Mouse (Mus musculus) cerebellum, adult 9-10 months (tissue): Measurements from ENCODE around the gene Lhpp.
A peak's percentile ranks its signal among the peaks of the same experiment; 100 is the strongest.

Source experiments
- DNase-seq: peaks from one replicate; pipeline ENCODE4 v3.0.0; 2022

The Lhpp gene

DNA sequence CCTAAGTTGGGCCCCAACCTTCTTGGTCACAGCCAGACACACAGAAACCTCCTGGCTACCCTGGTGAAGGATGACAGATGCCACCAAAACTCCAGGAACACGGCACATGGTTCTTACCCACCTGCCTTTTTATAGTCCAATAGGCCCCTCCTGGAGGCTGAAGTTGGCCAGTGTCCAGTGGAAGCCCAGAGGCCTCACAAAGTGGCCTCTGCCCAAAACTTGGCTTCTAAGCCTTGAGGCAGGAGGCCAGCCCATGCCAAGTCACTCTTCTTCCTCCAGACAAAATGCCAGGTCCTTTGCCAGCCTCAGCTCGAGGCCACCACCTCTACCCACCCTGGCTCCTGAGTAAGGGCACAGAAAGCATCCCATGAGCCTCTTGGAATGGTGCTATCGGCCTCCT, 72.5 kb downstream of the Lhpp start:
- peak; percentile 72 for DNase-seq

DNA sequence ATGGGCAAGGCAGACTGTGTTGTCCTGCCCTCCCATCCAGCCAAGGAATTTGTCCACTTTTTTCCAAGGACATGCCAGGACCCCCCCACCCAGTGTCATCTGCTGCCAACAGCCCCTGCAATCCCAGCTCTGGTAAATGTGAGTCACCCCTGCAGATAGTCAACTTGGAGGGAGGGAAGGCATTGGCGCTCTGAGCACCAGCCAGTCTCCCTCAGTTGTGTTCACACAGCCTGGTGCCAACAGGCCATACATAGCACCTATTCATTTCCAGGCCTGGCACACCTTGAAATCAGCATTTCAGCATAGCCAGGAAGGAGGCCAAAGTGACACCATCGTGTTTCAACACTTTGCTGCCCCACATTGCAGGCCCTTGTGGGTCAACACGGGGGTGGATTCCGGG, 73.5 kb downstream of the Lhpp start:
- DNase-seq, result peak; percentile 53

DNA sequence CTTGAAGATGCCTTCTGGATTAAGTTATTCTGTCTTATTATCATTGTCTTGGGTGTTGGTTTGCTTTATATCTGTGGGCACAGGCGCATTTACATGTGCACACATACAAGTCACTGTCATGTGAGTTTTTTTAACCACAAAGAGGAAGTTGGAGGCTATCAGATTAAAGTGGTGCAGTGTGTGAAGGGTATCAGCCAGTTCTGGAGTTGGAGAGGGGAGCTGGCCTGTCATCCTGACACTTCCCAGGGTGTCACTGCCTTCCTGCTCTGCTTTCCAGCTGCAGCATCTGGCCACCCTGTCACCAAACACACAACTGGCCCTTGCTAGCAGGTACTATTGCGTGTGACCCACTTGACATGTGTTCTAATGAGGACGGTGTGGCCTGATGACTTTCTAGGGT, 76.1 kb downstream of the Lhpp start:
- no peak for DNase-seq

DNA sequence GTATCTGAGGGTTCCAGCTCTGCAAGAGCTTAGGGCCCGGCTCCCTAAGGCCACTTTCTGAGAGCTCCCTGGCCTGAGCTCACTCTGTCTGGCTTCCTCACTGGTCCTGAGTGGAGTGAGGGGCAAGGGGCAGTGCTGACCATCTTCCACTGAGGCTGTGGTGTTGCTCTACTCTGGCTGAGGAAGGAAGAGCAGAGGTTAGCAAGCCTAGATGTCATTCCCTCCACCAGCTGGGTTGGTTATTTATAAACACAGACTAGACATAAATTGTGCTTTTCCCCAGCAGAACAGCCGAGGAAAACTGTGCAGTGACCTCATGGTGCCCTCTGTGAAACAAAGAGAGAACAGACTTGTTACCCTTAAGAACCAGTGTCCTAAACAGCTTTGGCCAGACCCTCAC, 77.5 kb downstream of the Lhpp start:
- no peak for DNase-seq

DNA sequence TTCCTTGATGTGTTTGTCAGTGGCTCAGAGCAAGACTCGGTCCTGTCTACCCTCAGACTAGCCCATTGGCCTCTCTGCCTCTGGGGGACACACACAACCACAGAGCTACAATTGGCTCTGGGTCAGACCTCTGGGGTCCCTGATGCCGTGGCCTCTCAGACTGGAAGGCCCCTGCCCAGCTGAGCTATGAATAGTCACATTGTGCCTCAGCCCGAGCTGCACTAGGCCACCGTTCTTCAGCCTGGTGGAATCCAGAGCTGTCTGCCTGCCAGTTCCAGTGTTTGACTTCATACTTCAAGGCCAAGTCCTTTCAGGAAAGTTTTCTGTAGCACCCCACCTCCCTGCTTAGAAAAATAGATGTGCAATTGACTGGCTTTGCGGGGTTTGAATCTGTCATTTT, 78.3 kb downstream of the Lhpp start:
- no peak for DNase-seq

DNA sequence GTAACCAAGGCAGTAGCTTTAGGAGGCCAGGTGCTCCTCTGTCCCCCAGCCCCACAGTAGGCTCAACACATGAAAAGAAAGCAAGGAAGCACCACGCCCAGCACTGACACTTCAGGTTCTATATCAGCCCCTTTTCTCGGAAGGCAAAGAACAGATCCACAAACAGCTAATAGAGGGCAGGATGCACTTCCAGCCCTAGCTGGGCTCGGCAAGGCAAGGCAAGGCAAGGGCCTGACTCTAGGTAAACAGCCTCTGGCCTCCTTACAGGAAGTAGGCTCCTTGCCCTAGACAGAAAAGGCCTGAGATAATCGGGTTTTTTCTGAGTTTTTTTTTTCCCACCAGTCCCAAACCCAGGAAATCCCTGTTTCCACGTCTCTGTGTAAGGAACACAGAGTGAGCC, 79.3 kb downstream of the Lhpp start:
- no peak for DNase-seq

DNA sequence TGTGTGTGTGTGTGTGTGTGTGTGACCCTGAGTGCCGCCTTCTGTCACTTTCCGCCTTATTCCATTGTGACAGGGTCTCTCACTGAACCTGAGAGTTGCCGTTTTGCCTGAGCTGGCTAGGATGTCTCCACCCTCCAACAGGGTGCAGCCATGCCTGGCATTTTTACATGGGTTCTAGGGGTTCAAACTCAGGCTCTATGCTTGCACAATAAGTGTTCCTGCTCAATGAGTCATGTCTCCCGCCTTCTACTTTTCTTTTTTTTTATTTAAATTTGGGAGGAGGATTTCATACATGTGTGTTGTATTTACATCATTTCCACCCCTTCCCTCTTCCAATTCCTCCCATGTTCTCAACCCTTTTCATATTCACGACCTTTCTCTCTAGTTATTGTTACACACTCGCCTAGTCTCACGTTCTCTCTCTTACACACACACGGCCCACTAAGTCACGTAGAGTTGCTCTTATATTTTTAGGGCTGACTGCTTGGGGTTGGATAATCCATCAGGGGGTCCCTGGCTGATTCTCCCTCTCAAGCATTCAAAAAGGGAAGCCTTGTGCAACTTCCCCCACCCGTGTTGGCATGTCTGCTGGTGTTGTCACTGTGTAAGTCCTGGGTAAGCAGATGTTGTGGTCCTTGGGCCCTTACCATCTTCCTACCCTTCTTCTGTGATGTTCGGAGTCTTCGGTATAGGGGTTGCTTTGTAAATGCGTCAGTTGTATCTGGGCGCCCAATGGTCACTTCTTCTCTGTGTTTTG, 80.5 kb downstream of the Lhpp start:
- DNase-seq, result no peak

DNA sequence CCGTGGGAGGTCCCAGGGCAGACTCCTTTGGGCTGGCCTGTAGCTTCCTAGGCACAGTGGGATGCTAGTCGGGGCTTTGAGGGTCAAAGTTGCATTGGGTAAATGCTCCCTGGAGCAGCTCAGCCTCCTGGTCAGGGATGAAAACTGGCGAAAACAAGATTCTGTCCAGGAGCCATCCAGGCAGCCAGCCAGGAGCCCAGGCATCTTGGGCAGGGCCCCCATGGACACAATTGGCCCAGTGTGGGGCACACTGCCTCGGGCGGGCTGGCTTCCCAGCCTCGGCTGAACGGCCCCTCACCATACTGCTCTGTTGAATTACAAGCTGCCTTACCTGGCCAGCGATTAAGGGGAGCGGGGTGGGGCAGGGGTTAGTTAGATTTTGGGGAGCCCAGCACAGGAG, 82.3 kb downstream of the Lhpp start:
- DNase-seq, result peak; percentile 56

DNA sequence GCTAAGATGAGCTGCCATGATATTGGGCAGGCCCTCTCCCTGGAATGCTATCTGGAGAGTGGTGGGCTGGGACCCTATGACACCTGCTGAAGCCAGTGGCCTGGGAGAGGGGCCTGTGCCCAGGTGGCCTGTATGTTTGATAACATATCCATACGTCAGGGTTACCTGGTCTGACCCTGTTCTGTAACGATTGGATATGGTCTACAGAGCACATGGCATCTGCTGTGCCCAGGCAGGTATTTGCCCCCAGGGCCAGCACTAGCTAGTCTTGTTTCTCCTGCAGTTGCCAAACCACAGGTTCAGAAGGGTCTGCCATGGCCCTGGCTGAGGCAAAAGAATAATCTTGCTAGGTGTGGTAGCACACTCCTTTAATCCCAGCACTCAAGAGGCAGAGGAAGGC, 83.1 kb downstream of the Lhpp start:
- DNase-seq, result no peak

DNA sequence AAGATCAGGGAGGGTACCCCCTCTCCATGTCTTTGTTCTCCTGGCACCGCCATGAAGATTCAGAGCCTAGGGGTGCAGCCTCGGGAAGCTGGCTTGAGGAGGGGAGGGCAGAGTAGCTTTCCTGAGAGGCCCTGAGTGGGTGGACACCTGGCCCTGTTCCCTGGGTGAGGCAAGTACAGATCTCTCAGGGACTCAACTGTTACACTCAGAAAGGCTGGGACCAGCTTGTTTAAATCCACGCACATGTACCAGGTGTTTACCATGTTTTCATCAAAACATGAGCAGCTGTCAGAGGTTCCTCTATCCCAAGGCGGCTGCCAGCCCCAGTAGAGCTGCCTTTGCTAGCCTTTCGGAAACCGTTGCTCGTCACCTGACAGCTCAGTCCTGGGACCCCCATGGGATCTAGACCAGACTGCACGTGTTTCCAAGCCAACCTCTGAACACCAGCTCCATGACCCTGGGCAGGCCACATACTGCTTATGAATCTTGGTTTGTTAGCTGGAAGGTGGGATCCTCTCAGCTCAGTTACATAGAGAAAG, 86.9 kb downstream of the Lhpp start:
- no peak for DNase-seq

DNA sequence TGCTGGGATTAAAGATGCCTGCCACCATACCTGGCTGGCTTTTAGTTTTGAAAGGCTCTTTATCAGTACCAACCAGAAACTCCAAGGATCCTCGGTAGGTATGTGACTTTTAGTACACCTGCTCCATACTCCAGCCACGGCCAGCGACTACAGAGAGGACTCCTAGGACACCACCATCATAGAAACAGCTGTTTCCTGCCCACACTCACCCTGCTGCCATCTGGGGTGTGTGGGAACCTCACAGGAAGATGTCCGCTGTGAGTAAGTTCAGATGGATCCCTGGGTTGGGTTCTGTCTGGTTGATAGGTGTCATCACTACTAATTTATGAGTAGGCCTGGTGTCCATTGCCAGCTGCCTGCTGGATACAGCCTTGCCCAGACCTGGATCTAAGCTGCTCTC, 88.3 kb downstream of the Lhpp start:
- DNase-seq, result no peak

DNA sequence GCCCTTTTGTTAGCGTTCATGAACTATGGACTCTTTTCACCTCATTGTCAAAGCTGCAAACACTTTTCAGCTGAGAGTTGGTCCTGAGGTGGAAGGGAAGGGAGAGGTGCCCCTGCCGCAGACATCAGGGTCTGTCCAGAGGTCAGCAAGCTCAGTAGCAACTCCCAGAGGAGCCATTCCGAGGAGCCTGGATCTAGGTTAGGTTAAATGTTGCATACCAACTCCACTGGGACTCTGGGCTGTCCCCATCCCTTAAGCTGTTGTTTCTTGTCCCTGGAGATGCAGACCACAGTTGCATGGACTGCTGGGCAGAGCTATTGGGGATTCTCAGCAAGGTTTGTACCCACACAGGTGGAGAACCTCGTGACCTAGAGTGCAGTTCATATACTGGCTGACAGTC, 88.7 kb downstream of the Lhpp start:
- DNase-seq, result no peak

DNA sequence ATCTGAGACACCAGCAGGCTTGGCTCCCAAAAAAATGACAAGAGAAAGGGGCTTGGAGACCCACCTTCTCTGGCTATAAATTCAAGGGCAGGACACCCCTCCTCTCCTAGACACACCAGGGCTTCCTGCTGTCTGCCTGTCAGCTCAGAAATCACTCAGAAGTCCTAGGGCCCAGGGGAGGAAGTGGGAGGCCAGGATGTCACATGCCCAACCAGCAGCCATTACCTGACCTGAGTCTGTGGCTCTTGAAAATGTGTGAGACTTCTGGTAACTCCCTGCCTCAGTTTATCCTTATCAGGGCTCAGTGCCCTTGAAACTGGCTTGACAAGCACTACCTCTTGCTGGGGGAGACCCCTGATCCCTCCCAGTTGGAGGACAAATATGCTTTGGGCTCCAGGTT, 89.2 kb downstream of the Lhpp start:
- DNase-seq, result no peak

DNA sequence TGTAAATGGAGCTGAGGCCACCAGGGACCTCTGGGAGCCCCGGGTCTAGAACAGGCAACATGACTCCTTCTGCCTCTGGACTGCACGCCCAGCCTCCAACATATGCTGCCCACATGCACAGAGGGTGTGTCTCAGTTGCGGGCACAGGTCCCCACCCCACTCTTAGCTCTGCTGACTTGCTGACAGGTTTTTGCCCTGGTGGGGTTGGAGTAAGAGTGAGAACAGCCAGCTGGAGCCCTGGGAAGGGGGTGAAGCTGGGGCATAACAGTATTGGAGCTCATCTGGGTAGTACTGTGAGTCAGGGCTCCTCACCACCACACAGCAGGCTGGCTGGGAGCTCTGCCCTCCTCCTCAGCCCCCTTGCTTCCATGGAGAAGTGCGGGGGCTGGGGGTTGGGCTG, 89.7 kb downstream of the Lhpp start:
- no peak for DNase-seq

DNA sequence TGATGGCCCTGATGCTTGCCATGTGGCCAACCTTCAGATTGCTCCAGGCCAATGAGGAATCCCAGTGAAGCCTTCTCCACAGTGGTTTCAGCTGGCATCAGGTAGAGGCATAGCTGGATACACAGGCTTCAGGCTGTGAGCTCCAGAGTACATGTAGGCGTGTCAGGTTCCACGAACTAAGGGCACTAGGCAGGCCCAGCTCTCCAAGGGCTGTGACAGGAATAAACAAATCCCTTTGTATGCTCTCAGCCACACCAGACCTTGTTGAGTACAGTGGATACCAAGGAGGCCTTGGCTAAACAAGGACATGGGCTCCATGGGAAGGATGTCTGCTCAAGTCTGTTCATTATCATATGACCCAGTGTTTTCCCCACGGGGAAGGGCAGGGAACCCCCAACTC, 91.0 kb downstream of the Lhpp start:
- no peak for DNase-seq

DNA sequence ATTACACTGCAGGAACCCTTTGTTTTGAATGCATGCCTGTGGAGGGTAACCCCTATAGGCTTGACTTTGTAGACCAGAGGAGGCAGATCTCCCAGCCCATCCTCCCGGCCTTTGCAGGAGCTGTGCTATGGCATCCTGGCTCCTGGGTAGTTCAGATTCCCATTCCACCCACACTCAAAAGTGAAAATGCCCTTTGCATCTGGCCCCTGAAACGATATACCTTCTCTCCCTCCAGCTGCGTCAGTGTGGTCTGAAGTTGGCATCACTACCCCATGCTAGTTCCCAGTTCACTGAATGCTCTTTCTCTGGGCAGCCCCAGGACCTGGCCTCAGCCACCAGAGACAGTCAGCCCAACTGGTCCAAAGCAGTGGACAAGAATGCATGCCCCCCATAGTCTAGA, 91.6 kb downstream of the Lhpp start:
- DNase-seq, result no peak

DNA sequence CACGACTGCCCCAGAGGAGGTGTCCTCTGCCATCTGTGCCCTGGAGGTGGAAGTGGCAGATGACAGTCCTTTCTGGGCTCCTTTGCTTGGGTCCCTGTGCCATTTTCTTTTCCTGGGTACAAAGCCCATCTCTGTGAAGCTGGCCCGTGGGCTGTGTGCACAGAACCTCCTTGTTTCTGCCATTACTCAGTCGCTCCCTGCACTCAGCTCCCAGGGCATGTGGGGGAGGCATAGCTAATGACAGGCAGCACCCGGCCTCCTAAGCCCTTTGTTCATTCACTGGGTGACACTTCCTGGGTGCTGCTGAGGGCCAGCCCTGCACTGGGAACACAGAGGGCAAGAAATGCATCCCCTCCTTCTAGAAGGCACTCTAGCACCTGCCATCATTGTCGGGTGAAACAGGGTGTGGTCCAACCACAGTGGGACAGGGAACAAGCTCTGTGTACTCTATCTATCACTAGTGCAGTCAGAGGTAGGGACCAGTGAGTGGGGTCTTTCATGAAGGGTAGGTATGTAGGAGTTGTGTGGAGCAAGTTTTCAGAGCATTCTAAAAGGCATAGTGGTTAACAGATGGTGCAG, 92.1 kb downstream of the Lhpp start:
- no peak for DNase-seq

DNA sequence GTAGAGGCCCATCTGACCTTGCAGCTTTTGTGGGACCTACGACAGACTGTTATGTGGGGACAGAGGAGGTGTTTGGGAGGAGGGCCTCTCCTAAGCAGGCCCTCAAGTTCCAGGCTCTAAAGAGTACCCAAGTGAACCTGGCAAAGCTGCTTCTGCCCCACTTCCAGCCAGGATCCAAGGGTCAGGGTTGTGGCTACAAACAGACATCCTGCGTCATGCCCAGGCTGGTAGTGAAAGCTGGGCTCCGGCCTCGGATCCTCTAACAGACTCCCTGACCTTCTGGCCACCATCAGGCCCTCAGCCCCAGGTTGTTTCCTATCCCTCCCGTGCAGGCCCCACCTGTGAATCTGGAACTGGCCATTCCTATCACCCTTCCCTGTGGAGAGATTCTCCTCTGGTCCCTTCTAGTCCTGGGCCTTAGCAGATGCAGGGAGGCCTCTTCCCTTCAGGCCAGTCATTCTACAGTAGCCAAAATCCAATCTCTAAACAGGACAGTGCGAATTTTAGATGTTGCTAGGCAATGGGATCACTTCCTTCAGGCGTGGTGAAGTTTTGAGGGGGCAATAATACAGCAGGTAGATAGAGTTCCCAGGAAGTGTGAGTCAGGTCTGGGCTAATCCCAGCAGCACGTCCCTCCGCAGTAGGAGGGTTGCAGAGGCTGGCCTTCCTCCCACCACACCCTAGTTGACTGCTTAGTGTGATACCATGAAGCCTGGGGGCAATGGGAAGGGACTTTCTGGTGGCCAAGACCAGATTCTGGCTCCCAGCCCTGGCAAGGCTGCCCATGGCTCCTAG, 93.3 kb downstream of the Lhpp start:
- DNase-seq, result no peak

DNA sequence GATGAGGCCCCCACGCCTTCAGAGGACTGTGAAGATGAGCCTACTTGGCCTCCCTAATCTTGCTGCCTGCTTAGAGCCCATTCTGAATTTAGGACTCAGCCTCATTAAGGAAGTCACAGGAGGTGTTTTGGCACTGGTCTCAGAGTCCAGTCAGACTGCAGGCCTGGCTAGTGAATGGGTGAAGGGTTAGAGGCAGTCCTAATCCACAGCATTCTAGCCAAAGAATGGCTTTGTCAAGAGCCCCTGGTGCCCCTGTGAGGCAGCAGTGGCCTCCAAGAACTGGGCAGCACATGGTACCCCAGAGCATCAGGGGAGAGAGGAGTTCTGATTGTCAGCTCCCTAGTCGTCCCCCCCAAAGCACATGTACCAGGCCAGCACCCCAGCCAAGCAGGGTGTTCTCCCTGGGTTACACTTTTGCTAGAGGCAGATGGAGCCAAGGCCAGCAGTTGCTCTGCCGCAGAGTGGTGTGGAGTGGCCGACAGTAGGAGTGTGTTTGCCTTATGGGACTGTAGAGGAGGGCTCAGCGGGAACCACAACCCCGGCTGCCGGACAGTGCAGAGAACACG, 94.0 kb downstream of the Lhpp start:
- DNase-seq, result no peak

DNA sequence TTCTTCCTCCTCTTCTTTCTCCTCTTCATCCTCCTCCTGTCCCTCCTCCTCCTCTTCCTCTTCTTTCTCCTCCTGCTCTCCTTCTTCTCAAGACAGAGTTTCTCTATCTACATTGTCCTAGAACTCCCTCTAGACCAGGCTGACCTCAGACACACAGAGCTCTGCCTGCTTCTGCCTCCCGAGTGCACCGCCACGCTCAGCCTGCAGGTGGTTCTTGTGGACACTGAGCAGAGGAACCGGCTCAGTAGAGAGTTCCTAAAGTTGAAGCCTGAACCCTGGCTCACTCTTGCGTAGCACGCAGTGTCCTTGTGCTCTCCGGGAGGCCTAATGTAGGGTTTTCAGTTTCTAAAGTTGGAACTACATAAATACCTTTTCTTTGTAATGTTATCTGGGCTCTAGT, 94.7 kb downstream of the Lhpp start:
- no peak for DNase-seq

DNA sequence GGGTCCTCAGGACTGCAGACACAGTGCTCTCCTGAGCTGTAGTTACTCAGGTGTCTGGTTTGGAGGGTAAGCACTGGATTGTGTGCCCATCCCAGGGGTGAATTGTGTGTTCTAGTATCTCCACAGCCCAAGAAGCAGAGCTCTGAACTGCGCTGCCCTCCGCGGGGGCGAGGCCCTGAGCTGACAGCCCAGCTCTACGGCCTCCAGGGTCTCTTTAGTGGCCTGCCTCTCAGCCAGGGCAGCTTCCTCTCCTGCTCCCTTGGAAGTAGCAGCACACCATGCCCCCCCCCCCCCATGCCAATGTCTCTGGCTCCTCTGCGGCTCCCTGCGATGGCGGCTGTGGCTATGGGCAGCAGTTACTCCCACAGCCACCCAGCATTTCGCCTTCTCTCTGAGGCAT, 101.1 kb downstream of the Lhpp start:
- DNase-seq, result no peak

DNA sequence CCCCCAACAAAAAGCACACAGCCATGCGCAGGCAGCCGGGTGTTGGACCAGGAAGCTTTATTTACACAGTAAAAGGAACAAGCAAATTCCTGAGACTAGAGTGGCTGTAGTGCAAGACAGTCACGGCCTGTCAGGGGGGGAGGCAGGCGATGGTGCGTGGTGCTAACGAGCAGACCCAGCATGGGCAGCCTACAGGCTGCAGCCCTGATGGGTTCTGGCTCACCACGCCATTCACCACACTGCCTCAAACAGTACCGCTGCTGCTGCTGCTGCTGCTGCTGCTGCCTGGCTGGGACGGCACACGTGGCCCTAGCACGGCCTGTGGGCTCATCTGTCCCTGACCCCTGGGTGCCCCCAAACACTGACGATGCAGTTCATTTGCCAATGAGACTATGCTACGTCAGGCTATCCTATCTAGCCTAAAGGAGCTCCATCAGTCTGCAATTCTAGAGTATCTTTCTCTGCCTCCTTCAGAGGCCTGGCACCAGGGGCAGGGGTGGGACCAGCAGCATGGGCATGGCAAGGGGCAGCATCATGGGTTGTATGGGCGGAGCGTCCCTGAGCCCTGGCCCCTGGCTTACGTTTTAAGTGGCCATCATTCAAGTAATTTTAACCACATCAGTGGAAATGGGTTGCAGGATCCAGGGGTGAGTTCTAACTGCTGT, 101.7 kb downstream of the Lhpp start:
- DNase-seq, result no peak

DNA sequence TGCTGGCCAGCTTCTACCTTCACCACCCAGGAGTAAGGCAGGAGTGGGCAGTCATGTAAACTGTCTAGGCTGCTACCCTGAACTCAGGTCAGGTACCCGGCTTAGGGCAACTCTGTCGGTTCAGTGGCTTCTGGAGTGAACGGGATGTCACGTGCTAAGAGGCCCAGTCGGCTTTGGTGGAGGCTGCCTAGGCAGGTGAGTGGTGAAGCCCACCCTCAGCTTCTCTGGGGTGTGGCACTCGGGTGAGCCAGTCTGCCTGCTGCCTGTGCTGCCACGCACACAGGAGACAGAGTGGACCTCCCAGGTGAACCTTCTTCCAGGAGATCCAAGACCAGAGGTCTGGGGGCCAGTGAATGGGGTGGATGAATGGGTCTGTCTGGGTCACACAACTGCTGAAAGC, 102.5 kb downstream of the Lhpp start:
- no peak for DNase-seq
